Mouse (Mus musculus) large intestine, adult 2 months (tissue): ENCODE results near the gene Fancc. TPM values are rescaled to one million over a fixed set of nuclear protein-coding genes. Genes with fewer than 3 reads are reported as not detected.

Experiments used
- DNase-seq: peaks from one replicate; pipeline ENCODE4 v3.0.0-alpha.2; 2012; ENCODE audit warnings: low read depth, low spot score
- WGBS: fragments of 180-500 bp; shearing (Covaris S2); methylation state at CpG from one replicate; pipeline ENCODE4 v1.1.7; 2018; 5-methylcytosine and 5-hydroxymethylcytosine counted together
- polyA plus RNA-seq: library from polyadenylated mRNA; depleted of rRNA; stranded (reverse); fragments of >200 nt; gene quantifications from 2 replicates; pipeline ENCODE4 v1.2.3, GENCODE M21; 2012; rRNA removed

The Fancc gene
- 4.7 and 6.2 TPM in 2 replicates for polyA plus RNA-seq

- 48% methylated on average over 23 of the region's 23 CpGs for WGBS
- no peak for DNase-seq
Measured at GRCm38 (mm10) chr13:63496646-63497582, at the start of gene Fancc. Gene Fancc (minus strand): TSS chr13:63497278.

GRCm38 (mm10) chr13:63545291-63545690, 48.2 kb upstream of the Fancc start:
- no peak for DNase-seq
- WGBS, result 74% methylated on average over 7 of the region's 7 CpGs

- 61% methylated on average over 5 of the region's 5 CpGs for WGBS
- no peak for DNase-seq
Measured at GRCm38 (mm10) chr13:63544967-63545253, 47.8 kb upstream of the Fancc start.

GRCm38 (mm10) chr13:63544119-63544966, 47.3 kb upstream of the Fancc start:
- WGBS, result 78% methylated on average over 13 of the region's 13 CpGs
- no peak for DNase-seq

- no peak for DNase-seq
- WGBS, result 57% methylated on average over 6 of the region's 6 CpGs
Measured at GRCm38 (mm10) chr13:63543459-63543858, 46.4 kb upstream of the Fancc start.

- DNase-seq, result no peak
- 57% methylated on average over 3 of the region's 3 CpGs for WGBS
Measured at GRCm38 (mm10) chr13:63542796-63543384, 45.8 kb upstream of the Fancc start.

GRCm38 (mm10) chr13:63541510-63541909, 44.4 kb upstream of the Fancc start:
- DNase-seq, result no peak

GRCm38 (mm10) chr13:63540584-63540983, 43.5 kb upstream of the Fancc start:
- WGBS, result 83% methylated on average over 12 of the region's 12 CpGs
- DNase-seq, result no peak

GRCm38 (mm10) chr13:63534981-63535380, 37.9 kb upstream of the Fancc start:
- WGBS, result 52% methylated on average over 4 of the region's 4 CpGs
- DNase-seq, result no peak

GRCm38 (mm10) chr13:63530857-63531256, 33.8 kb upstream of the Fancc start:
- WGBS, result 77% methylated on average over 9 of the region's 9 CpGs
- DNase-seq, result no peak

GRCm38 (mm10) chr13:63530371-63530764, 33.3 kb upstream of the Fancc start:
- no peak for DNase-seq
- WGBS, result 88% methylated on average over 3 of the region's 3 CpGs

GRCm38 (mm10) chr13:63529602-63530370, 32.7 kb upstream of the Fancc start:
- DNase-seq, result no peak
- WGBS, result 69% methylated on average over 3 of the region's 3 CpGs

GRCm38 (mm10) chr13:63528852-63529251, 31.8 kb upstream of the Fancc start:
- DNase-seq, result no peak
- WGBS, result 63% methylated on average over 2 of the region's 2 CpGs

- DNase-seq, result no peak
- 63% methylated on average over 5 of the region's 5 CpGs for WGBS
Measured at GRCm38 (mm10) chr13:63528164-63528675, 31.1 kb upstream of the Fancc start.

GRCm38 (mm10) chr13:63525571-63526197, 28.6 kb upstream of the Fancc start:
- WGBS, result 64% methylated on average over 11 of the region's 11 CpGs

GRCm38 (mm10) chr13:63524608-63525570, 27.8 kb upstream of the Fancc start:
- WGBS, result 52% methylated on average over 25 of the region's 25 CpGs
- DNase-seq, result no peak

More at GRCm38 (mm10) chr13:63525571-63526197, 28.6 kb upstream of the Fancc start:
- DNase-seq, result no peak

- 65% methylated on average over 2 of the region's 2 CpGs for WGBS
- DNase-seq, result no peak
Measured at GRCm38 (mm10) chr13:63524061-63524460, 27.0 kb upstream of the Fancc start.

GRCm38 (mm10) chr13:63522832-63523231, 25.8 kb upstream of the Fancc start:
- 70% methylated on average over 10 of the region's 10 CpGs for WGBS
- no peak for DNase-seq
